Mouse (Mus musculus): ENCODE data around the gene Ccdc181.

GRCm38 (mm10) chr1:164276552-164276951 lies 1.2 kb downstream of the Ccdc181 start:
- TF ChIP-seq CTCF (IDR thresholded peaks at IDR 0.05; ENCODE audit: low read depth) (no peak), EP300 (IDR thresholded peaks at IDR 0.05; ENCODE audit: low read depth) (no peak)

Measured in liver, postnatal 0 days (tissue).